Mouse (Mus musculus): ENCODE results near the gene Ncf4.

Gene Ncf4

DNA sequence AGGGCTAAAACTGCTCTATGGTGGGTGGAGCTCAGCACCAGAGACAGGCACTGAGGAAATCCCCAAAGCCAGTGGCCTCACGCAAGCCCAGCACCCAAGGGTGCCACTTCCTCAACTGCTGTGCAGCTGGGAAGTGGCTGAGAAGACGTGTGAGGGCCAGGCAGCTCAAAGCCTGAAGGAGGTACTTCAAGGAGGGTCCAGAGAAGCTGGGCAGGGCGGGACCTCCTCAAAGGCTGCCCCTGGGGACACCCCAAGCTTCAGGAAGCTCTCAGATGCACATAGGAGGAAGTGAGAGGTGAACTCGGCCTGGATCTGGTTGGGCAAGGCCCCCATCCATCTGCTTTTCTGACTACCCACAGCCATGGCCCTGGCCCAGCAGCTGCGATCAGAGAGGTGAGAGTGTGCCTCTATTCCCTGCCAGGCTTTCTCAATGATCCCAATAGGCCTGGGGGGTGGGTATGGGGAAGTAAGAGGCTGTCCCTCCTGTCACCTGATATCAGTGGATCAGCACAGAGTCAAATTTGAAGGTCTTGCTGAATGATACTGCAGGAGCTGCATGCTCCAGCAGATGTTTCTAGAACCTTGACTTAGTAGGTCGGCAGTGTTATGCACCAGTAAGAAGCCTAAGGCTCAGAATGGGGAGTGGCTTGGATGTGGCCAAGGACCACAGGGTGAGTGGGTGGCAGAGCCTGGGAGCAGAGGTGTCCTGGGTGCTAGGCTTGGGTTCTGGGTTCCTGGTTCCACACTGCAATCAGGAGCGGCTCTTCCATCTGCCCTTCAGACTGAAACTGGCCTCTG is at the start of gene Ncf4:
Gene Ncf4 (plus strand): TSS at position 107 of the 798 bp plus-strand sequence.
- in situ Hi-C loops (cut with MboI, MseI): loop anchor here (5.0 kb wide), 2 partner anchors 63 to 82 kb away; partner anchors contain the start of gene Csf2rb

DNA sequence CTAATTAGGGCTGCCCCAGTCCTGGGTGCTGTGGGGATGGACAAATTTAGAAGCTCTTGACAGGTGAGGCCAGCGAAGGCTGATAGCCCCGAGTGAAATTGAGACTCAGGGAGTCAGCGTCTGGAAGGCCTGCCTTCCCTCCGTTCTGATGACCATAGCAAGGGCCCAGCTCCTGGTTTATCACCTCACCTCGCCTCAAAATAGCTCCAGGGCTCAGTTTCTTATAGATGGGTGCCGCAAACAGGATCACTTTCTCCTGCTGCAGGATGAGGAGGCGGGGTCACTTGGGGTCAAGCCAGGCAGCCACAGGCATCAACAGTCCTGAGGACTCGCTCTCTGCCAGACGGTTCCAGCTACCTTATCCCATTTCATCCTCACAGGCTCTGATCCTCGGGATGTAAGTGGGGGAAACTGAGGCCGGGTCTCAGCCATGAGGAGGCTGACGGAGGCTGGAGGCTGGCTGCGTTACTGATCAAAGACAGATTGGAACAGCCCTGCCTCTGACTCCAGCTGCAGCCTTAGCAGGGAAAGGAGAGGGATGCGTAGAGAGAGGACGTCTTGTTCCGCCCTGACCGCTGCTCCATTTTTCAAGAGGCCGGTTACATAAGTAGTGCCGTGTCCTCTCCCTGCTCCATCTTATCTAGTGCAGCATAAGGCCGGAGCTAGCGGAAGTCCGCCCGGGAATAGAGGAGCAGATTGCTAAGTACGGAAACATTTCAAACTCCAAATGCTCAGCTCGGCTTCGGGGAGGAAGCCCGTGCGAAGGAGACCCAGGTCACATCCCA is 49.3 kb upstream of the Ncf4 start:
- in situ Hi-C loops (cut with MboI, MseI): no loop called here

DNA sequence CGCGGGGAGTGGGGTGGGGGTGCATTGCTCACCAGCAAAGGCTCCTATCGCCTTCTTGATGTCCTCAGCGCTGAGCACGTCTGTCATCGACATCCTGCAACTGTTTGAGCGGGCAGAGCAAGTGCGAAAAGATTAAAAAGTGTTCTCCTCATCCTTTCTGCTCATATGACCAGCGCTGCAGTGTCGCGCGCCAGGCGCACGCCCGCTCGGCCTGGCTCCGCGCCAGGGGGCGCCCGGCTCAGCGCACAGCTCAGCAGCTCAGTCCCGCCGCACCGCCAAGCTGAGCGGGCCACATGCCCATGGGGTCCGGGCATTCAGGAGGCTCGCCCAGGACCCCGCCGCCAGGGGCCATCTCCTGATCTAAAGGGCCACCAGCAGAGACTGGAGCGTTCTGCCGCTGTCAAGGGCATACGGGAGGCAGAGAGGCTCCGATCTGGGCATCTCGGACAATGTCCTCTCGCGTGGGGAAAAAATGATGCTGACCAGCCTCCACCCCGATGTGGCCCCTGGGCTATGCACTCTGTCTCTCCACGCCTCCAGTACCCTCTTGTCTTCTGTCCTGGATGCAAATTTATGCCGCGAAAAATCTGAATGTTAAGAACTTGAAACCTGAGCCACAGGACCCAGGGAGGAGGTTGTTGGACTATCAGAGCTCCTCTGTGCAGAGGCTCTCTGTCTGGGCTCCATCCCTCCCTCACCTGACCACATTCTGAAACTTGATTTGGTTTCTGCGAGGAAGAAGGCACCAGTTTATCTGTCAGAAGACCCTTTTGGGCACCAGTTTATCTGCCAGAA is 40.4 kb upstream of the Ncf4 start:
- in situ Hi-C loops (cut with MboI, MseI): no loop called here

DNA sequence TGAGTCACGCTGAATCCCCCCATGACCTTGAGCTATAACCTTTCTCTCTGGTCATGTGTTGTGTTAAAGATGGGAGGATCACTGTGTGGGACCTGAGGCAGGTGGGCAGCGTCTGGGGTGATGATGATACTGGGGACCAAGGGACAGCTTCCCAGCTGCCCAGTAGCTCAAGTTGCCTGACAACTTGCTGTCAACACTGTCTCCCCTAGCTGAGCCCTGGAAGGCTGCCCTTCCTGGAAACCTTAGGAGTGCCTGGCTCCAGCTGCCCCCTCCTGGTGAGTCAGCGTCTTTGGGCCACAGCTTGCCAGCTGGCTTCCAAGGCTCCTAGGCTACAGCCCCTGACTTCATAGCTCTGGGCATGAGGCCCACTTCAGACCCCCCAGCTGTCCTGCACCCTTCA is 39.4 kb upstream of the Ncf4 start:
- in situ Hi-C loops (cut with MboI, MseI): no loop called here

DNA sequence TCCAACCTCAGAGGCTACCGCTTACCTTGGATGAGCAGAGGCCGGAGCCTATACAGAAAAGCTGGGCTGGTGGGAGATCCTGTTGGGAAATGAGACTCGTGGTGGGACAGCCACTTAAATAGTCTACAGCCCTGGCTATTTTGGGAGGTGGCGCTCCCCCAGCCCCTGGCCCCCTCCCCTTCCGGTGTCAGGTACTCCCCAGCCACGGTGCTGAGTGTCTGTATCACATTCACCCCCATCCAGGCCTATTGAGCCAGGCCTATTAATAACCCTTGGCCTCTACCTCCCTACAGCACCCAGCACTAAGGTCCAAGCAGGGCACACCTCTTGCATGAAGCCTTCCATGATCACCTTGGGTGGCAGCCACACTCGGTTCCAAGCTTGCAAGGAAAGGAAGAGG is 38.3 kb upstream of the Ncf4 start, which contains the start of gene Pvalb:
Gene Pvalb (minus strand): TSS at position 89 of the 400 bp plus-strand sequence.
- in situ Hi-C loops (cut with MboI, MseI): no loop called here

DNA sequence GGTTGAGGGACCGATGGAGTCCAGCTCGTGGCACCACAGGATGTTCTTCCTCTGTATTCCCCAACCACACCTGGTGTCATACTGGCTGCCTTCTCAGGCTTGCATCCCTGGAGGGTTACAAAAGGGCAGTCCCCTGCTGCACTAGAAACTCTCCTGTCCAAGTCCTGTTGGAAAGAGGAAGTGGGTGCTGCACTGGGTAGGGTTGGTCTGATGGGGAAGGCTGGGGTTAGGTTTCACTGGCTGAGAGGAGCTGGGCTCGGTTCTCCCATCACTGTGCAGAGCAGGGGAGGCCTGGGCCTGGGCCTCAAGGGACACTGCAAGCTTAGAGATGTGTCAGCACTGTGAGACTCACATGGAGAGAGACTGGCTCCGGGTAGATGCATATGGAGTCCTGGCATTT is 34.4 kb upstream of the Ncf4 start:
- in situ Hi-C loops (cut with MboI, MseI): no loop called here

DNA sequence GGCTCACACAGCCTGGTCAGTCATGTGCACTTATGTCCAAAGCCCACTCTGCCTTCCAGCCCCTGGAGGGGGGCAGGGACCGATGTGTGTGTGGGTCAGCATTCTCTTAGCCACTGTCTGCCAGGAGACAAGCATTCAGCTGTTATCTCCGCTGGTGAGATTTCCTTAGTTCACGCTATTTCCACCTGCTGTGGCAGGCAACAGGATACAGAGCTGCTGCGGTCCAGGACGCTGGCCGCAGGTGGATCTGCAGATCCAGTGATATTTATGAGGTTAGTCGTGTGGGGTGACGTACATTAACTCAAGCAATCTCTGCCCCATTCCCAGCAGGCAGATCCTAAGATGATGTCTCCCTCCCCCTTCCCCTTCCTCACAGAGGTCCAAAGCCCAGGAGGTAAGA is 33.2 kb upstream of the Ncf4 start:
- in situ Hi-C loops (cut with MboI, MseI): no loop called here

DNA sequence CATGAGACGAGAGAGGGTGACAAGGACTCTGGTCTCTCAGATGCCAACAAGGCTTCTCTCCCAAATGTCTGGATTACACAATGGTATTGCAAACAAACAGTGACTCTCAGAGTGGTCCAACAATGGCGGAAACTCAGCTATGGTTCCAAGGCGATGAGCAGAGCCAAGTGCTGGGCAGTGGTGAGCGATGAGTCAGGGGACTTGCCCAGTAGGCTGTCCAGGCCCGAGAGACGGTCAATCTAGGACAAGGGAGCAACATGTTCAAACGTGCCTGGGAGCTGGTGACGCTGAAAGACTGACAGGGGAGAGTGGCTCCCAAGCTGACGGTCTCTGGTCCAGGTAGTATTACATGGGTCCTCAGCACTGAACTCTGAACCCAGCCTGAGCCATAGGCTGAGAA is 29.3 kb upstream of the Ncf4 start:
- in situ Hi-C loops (cut with MboI, MseI): no loop called here

DNA sequence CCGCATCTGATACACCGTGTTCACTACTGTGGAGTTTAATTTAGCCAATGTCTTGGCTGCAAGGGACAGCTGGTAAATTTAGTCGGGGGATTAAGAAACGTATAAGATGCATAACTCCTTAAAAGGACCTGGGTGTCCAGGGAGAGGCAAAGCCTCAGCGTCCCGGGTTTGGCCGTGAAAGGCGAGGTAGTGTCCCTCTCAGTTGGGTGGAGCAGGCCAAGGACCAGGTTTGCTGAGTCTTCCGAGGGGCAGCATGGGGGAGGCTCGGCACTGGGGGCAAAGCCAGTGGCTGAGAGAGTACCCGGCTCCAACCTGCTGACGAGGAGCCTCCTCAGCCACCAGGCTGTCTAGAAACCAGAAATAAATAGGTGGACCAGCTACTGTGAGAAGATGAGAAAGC is 16.8 kb upstream of the Ncf4 start:
- in situ Hi-C loops (cut with MboI, MseI): no loop called here

DNA sequence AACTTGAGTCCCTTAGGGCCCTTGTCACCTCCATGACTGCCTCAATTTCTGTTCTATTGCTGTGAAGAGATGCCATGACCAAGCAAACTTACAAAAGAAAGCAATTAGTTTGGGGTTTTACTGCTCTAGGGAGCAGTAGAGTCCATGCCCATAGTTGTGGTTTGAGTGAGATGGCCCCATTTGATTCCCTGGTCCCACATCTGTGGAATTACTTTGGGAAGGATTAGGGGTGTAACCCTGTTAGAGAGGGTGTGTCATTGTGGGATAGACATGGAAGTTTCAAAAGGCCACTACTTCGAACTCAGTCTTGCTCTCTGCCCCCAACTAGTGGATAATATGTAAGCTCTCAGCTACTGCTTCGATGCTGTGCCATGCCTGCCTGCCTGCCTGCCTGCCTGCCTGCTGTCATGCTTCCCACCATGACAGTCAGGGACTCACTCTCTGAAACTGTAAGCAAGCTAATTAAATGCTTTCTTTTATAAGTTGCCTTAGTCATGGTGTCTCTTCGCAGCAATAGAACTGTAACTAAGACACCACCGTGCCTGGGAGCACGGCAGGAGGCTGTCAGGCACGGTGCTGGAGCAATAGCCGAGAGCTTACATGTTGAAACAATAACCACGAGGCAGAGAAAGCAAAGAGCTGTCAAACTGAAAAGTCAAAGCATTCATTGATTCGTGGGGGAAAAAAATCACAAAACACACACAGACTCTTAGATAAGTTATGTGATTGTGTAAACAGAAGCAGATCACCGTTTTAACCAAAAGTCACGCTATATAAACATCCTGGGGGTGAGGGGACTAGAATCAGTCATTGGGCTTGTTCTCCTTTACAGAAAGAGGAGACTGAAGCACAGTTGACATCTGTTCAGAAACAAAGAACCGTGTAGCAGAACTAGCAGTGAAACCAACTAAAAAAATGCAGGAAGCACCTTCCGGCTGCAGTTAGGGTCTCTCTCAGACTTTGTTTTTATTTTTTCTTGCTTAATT is 13.0 kb upstream of the Ncf4 start:
- in situ Hi-C loops (cut with MboI, MseI): no loop called here

DNA sequence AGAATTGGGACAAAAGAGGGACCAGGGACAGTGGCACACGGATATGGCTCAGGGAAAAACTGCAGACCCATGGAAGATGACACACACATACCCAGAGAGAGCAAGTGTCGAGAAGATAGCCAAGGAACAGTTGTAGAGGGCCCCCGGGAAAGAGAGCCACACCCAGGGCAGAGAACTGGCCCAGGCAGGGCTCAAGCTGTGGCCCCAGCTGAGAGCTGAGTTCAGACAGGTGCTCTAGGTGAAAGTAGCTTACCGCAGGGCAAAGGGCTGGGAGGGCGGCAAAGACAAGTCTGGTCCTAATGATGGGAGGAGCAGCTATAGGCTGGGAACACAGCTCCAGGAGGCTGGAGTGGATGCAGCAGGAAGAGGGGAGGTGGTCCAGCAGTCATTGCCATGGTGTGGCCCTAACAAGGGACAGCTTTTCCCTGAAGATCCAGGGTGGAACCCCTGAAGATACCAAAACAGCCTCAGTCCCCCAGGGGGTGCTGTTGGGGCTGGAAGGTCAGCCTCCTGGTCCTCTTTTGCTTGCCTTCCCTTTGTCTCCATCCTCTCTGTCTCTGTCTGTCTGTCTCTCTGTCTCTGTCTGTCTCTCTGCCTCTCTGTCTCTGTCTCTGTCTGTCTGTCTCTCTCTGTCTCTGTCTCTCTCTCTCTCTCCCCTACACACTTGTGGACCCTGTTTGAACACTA is 9.6 kb upstream of the Ncf4 start:
- in situ Hi-C loops (cut with MboI, MseI): no loop called here

DNA sequence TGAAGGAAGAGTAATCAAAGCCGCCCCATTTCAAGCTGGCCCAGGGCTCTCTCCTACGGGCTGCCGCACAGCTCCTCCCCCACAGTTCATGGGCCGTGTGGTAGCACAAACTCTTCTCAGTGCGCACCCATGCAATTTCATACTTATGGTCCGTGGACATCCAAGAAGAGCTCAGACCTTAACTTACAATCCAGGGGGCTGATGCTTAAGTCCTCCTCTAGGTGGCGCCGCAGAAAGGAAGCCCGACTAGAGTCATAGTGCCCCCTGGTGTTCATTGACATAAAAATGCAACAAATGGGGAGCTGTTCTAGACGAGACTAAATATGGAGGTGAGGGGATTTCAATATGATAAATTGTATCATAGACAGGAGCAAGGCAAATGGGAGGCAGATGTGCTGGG is 5.1 kb upstream of the Ncf4 start:
- in situ Hi-C loops (cut with MboI, MseI): no loop called here

DNA sequence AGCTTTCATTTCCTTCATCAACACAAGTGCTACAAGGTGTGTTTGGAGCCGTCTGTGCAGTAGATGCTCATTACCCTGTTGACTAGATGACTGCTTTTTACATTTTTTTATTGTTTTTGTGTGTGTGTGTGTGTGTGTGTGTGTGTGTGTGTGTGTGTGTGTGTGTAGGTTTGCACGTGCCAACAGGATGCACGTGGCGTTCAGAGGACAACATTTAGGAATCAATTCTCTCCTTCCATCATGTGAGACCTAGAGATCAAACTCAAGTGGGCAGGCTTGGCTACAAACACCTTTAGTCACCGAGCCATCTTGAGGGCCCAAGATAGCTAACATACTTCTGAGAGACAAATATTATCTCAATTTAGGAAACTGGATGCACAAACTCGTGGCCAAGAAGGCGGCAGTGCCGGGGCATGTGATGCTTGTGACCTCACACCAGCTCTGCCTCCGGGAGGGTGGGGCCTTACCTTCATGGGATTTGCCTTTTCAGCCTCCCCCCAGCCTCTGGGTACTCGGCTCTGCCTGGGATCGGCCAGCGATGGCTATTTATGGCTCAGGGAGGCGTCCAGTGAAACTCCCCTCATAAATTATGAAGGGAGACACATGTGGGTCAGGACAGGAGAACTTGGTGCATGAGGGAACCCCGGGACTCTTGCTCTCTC is 4.5 kb upstream of the Ncf4 start:
- in situ Hi-C loops (cut with MboI, MseI): no loop called here

DNA sequence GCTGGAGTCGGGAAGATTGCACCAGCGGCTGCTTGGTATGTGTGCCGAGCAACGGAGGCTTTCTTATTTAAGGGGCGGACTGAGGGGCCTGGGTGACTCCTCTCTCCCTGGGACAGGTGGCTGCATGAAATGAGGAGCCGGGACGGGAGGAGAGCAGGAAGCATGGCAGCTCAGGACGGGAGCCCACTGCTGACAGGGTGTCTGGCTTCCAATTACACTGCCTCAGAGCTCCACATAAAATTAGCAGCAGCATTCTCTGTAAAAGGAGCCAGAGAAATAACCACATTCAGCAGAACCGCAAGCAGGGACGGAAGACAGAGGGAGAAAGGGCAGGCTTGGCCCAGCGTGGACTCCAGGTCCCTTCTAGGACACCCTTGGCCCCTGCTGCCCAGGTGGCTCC is 3.3 kb upstream of the Ncf4 start:
- in situ Hi-C loops (cut with MboI, MseI): no loop called here

DNA sequence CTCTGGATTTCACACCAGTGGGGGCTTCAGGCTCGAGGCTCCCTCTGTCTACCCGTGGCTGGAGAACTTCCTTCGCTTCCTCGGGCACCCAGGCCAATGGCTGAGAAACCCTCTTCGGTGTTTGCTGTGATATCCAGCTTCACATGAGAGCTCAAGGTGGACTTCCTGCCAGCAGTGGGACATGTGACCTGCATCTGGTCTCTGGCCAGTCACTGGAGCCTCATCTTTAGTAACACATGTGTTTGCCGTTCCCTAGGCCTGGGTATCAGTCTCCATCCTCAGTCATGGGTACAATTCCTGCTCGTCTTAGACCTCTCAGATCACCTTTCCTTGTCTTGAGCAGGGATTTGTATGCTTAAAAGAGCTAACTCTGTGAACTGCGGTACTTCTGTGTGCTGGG is 1.5 kb upstream of the Ncf4 start:
- in situ Hi-C loops (cut with MboI, MseI): no loop called here

DNA sequence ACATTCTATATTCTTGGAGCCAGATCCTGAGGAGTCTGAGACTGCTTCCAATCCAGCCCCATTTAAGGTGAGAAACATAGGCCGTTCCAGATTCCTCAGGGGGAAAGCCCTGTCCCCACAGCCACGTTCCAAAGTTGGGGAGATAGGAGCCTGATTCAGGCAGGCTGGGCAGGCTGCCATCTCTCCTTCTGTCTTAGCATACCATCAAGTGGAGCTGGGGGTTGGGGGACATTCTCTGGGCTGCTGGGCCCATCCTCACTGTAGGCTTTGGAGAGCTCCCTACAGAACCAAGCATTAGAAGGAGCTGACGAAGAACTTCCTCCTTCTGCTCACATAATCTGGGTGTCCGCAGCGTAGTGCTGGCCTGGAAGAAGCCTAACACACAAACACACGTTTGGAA is 827 bp upstream of the Ncf4 start:
- in situ Hi-C loops (cut with MboI, MseI): no loop called here

DNA sequence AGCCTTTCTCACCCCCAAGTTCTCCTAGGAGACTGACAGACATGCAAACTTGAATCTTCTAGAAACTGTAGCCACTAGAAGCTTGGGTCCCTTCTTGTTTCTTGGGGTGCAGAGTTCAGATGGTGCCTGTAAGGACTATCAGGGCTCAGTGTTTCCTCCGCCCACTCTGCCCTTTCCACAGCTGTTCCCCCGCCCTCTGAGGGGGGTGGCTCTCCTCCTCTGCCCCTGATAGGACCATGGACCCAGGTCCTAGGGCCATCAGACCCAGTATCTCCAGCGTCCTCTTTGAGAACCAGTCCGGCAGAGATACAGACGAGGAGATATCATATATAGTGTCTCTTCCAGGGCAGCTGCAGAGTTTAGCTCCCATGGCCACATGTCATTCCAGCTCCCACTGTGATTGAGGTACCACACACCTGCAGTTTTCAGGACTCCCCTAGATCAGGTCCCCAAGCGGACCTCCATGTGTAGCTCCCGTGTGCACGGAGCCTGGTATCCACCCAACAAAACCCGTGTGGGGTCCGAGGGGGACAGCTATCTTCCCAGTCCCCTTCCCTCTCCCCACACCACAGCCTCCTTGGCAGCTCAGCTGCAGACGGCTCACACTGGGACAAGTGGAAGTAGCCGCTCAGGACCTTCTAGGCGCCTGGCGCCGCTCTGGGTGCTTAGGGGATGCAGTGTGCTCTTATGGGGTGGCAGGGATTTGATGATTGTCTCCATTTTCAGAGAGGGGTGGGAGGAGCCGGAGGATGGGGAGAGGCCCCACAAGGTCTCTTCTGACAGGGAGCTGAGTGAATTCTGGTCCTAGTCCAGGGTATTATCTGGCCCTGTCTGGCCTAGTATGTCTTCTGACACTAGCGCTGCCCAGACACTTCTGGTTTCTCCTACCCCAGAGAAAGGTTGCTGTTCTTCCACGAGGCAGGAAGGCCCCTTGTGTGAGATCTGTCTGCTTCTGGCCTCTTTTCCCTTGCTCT is 1.8 kb downstream of the Ncf4 start:
- in situ Hi-C loops (cut with MboI, MseI): loop anchor here (5.0 kb wide), 2 partner anchors 64 to 81 kb away; partner anchors contain the start of gene Csf2rb

DNA sequence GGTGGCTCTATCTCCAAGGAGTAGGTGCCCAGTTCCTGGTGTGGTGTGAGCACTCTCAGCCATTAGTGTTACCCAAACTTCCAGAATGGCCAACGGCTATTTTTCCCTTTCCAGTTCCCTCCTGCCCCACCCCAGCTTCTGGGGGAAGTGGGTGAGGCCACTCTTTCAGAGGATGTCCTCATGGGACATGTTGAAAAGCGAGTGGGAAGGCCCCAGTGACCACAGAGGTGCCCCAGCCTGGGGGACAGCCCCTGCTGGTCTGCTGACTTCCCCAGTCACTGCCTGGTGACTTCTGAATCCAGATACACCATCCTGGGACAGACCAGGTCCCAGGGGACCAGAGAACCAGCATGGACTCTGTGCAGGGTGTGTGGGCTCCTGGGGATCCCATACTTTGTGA is 3.1 kb downstream of the Ncf4 start:
- in situ Hi-C loops (cut with MboI, MseI): loop anchor here (5.0 kb wide), 2 partner anchors 65 to 80 kb away; partner anchors contain the start of gene Csf2rb

Measured in T-helper 1 cell (primary cell).